Mouse (Mus musculus) liver, embryonic 15.5 days (tissue): Measurements from ENCODE around the gene Gm5458. TPM values are rescaled to one million over a fixed set of nuclear protein-coding genes. Genes with fewer than 3 reads are reported as not detected.
A peak's percentile ranks its signal among the peaks of the same experiment; 100 is the strongest.
"Not testable (repeated sequence)": the region's sequence is repeated elsewhere in the genome, so short reads cannot be mapped to it uniquely, and the experiment has no call there.

Experiments used
- ATAC-seq: fragments of 200-750 bp; cut with Nextera tagmentation; 2 replicates; pipeline ENCODE4 v1.8.0; 2017; ENCODE audit warnings: moderate number of reproducible peaks, mild to moderate bottlenecking, moderate library complexity; ENCODE audit not compliant: insufficient read depth
- H3K27ac ChIP-seq: fragments of 300-500 bp; sonication (generic); replicated peaks from 2 replicates; pipeline ENCODE4 v1.5.1; 2015; ENCODE audit warnings: mild to moderate bottlenecking, inconsistent platforms
- H3K27me3 ChIP-seq: fragments of 300-500 bp; sonication (generic); 2 replicates; pipeline ENCODE4 v1.6.1; 2015; ENCODE audit warnings: mild to moderate bottlenecking, inconsistent platforms
- H3K36me3 ChIP-seq: fragments of 300-500 bp; sonication (generic); replicated peaks from 2 replicates; pipeline ENCODE4 v1.6.1; 2015; ENCODE audit warnings: moderate library complexity, mild to moderate bottlenecking, inconsistent platforms
- H3K4me1 ChIP-seq: fragments of 300-500 bp; sonication (generic); replicated peaks from 2 replicates; pipeline ENCODE4 v1.6.1; 2015; ENCODE audit warnings: inconsistent platforms
- H3K4me2 ChIP-seq: fragments of 300-500 bp; sonication (generic); 2 replicates; pipeline ENCODE4 v1.6.1; 2015; ENCODE audit warnings: moderate library complexity, mild to moderate bottlenecking, inconsistent platforms
- H3K4me3 ChIP-seq: fragments of 300-500 bp; sonication (generic); replicated peaks from 2 replicates; pipeline ENCODE4 v1.5.1; 2015; ENCODE audit warnings: mild to moderate bottlenecking, inconsistent platforms
- H3K9ac ChIP-seq: fragments of 300-500 bp; sonication (generic); 2 replicates; pipeline ENCODE4 v1.6.1; 2015; ENCODE audit warnings: moderate library complexity, mild to moderate bottlenecking, inconsistent platforms
- H3K9me3 ChIP-seq: fragments of 300-500 bp; sonication (generic); replicated peaks from 2 replicates; pipeline ENCODE4 v1.6.1; 2016; ENCODE audit warnings: inconsistent platforms
- WGBS: fragments of 180-500 bp; shearing (Covaris S2); methylation state at CpG from one replicate; pipeline ENCODE4 v1.1.7; 2015; ENCODE audit warnings: mixed read lengths; ENCODE audit not compliant: insufficient replicate concordance; 5-methylcytosine and 5-hydroxymethylcytosine counted together
- polyA plus RNA-seq: library from polyadenylated mRNA; unstranded; fragments of >200 nt; fragmentation: Nextera tagmentation; extraction: Ambion mirVana; gene quantifications from 2 replicates; pipeline ENCODE4 v1.2.1, GENCODE M21; 2015

Gm5458 gene
- not detected in 2 replicates for polyA plus RNA-seq

- not testable (repeated sequence) for H3K36me3 ChIP-seq, H3K9me3 ChIP-seq, H3K27ac ChIP-seq, H3K4me3 ChIP-seq, H3K4me2 ChIP-seq, H3K4me1 ChIP-seq, H3K27me3 ChIP-seq, ATAC-seq, H3K9ac ChIP-seq
- WGBS: 55% methylated on average over 2 of the region's 2 CpGs
Measured at GRCm38 (mm10) chr14:19602481-19602880, at the start of gene Gm5458. Gene Gm5458, minus strand, starts transcription at chr14:19602581.

GRCm38 (mm10) chr14:19646232-19646631 is 43.9 kb upstream of the Gm5458 start:
- H3K4me1 ChIP-seq: no peaks in the 10 kb centered on the region
- H3K9ac ChIP-seq: no peak overlapping the region
- H3K9me3 ChIP-seq: no peaks in the 10 kb centered on the region
- no peak for ATAC-seq
- H3K27me3 ChIP-seq: no peaks in the 10 kb centered on the region
- no peak overlapping the region for H3K4me2 ChIP-seq
- H3K27ac ChIP-seq: no peak overlapping the region
- H3K4me3 ChIP-seq: no peak overlapping the region
- WGBS: 50% methylated on average over 3 of the region's 3 CpGs
- no peaks in the 10 kb centered on the region for H3K36me3 ChIP-seq

- Histone ChIP-seq H3K4me2 (peak within 1 kb of the TSS; percentile 53), H3K4me3 (peak within 1 kb of the TSS; percentile 30)
- not testable (repeated sequence) for ATAC-seq, H3K27me3 ChIP-seq, H3K36me3 ChIP-seq, H3K4me1 ChIP-seq, H3K9ac ChIP-seq, H3K9me3 ChIP-seq, H3K27ac ChIP-seq
- WGBS: 0% methylated on average over 33 of the region's 62 CpGs
Measured at GRCm38 (mm10) chr14:19584804-19585667, 17.3 kb downstream of the Gm5458 start, which contains the start of gene Gm2237. Gene Gm2237, minus strand, starts transcription at chr14:19585135.

- not testable (repeated sequence) for H3K36me3 ChIP-seq, H3K9ac ChIP-seq, H3K9me3 ChIP-seq, ATAC-seq, H3K4me2 ChIP-seq, H3K27ac ChIP-seq, H3K4me1 ChIP-seq, H3K4me3 ChIP-seq, H3K27me3 ChIP-seq
- 76% methylated on average over 1 of the region's 3 CpGs for WGBS
Measured at GRCm38 (mm10) chr14:19549863-19550262, 52.5 kb downstream of the Gm5458 start, which contains the start of gene Gm2244. Gene Gm2244, minus strand, starts transcription at chr14:19549963.

Other genes with a start within 250 kb of the Gm5458 start
- not detected in 2 replicates for gene Gm21738, start 183.7 kb downstream of the Gm5458 start, polyA plus RNA-seq
- gene Gm2244, start 52.6 kb downstream of the Gm5458 start, polyA plus RNA-seq: not detected in 2 replicates
- gene Gm2237, start 17.4 kb downstream of the Gm5458 start, polyA plus RNA-seq: 0.06 and 0.12 TPM in 2 replicates
- gene Nid2, start 148.7 kb upstream of the Gm5458 start, polyA plus RNA-seq: 12.8 and 13.1 TPM in 2 replicates
- gene Rtraf, start 221.2 kb upstream of the Gm5458 start, polyA plus RNA-seq: 61.7 and 72.6 TPM in 2 replicates